Mouse (Mus musculus): ENCODE data around the gene Nog.

DNA sequence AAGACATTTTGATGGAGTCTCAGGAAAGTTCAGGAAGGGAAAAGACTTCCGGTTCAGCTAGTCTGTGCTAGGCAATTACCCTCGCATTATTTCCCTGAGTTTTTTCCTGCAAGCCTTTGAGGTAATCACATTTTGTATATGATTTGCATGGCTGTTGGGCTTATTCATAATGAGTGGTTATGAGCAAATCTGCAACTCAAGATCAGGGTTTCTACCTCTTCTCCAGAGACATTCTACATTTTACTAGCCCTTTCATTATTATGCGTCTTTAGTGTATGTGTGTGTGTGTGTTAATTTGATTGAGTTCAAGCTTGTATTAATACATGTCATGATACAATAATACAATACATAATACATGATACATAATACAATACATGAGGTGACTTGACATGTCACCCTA, 34.6 kb downstream of the Nog start:
- TF ChIP-seq EP300 (optimal IDR thresholded peaks at IDR 0.05) (no peak), CTCF (IDR thresholded peaks at IDR 0.05; ENCODE audit: low read depth) (no peak)
